In genomic region chr12:7990804-7991203, GRCm38 (mm10) we compare ENCODE assay signal across 9 mouse cellular contexts. TPM values are rescaled to one million over a fixed set of nuclear protein-coding genes. Genes with fewer than 3 reads are reported as not detected.
DNase-seq lines count a peak whose midpoint lies in the region; ATAC-seq and TF ChIP-seq lines count a peak whose summit lies in the region.
"Had no signal": no experiment of that assay in that cellular context is flagged by ENCODE, and none has a peak within 500 bp of the region (broad histone marks: within the 10 kb centered on the region; RNA-seq: fewer than 3 reads in every experiment).

No protein-coding gene starts in this region.

- no peaks in the 10 kb centered on the region for H3K27me3 ChIP-seq in midbrain, embryonic 11.5 days (ENCODE audit: control insufficient read depth, insufficient read depth, low read length)
- H3K27me3 ChIP-seq in midbrain, embryonic 16.5 days (ENCODE audit: control insufficient read depth, insufficient read depth, low read depth, low read length), result no peaks in the 10 kb centered on the region
- no peaks in the 10 kb centered on the region for H3K27me3 ChIP-seq in forebrain, embryonic 16.5 days (replicated peaks; ENCODE audit: control insufficient read depth, insufficient read depth, low read length)
- no peaks in the 10 kb centered on the region for H3K27me3 ChIP-seq in neural tube, embryonic 14.5 days (ENCODE audit: control insufficient read depth, insufficient read depth, low read length)

- DNase-seq in CD4-positive, CD25-positive, alpha-beta regulatory T cell, adult 2 months (ENCODE audit: low read depth, low spot score), result peak; percentile 64
- DNase-seq in midbrain, embryonic 11.5 days (ENCODE audit: low spot score, missing footprints), result peak; percentile 96
- peak; percentile 79 for DNase-seq in brain, adult 2 months (ENCODE audit: low read depth, low spot score)
- peak in 1 of 2 experiments; percentile 69 for DNase-seq in layer of hippocampus, adult 2 months (ENCODE audit: low spot score in 2 of 2)

- H3K27ac ChIP-seq in midbrain, embryonic 11.5 days (ENCODE audit: low read depth, low read length), result no peak overlapping the region
- H3K27ac ChIP-seq in midbrain, embryonic 16.5 days (ENCODE audit: low read length), result no peak overlapping the region
- H3K27ac ChIP-seq in forebrain, embryonic 16.5 days (ENCODE audit: low read length), result no peak overlapping the region
- H3K27ac ChIP-seq in layer of hippocampus, adult 2 months, result no peak overlapping the region
- H3K27ac ChIP-seq in neural tube, embryonic 14.5 days (ENCODE audit: low read depth, low read length), result no peak overlapping the region

- 16% methylated on average over 3 of the region's 3 CpGs for WGBS in midbrain, embryonic 11.5 days
- WGBS in midbrain, embryonic 16.5 days, result 11% methylated on average over 3 of the region's 3 CpGs
- WGBS in forebrain, embryonic 16.5 days, result 12% methylated on average over 3 of the region's 3 CpGs
- 8% methylated on average over 3 of the region's 3 CpGs for WGBS in neural tube, embryonic 14.5 days

- peak; percentile 92 for TF ChIP-seq CTCF in layer of hippocampus, adult 2 months (conservative IDR thresholded peaks at IDR 0.05)

- no peak overlapping the region for H3K4me2 ChIP-seq in midbrain, embryonic 11.5 days
- no peak overlapping the region for H3K4me2 ChIP-seq in midbrain, embryonic 16.5 days (ENCODE audit: low read length)
- no peak overlapping the region for H3K4me2 ChIP-seq in forebrain, embryonic 16.5 days (ENCODE audit: low read length)
- H3K4me2 ChIP-seq in neural tube, embryonic 14.5 days (ENCODE audit: low read depth, low read length), result no peak overlapping the region

- no peaks in the 10 kb centered on the region for H3K9me3 ChIP-seq in midbrain, embryonic 11.5 days (ENCODE audit: control insufficient read depth, low read length)
- no peaks in the 10 kb centered on the region for H3K9me3 ChIP-seq in midbrain, embryonic 16.5 days (replicated peaks; ENCODE audit: control insufficient read depth, low read length, poor library complexity, severe bottlenecking)
- no peaks in the 10 kb centered on the region for H3K9me3 ChIP-seq in forebrain, embryonic 16.5 days (ENCODE audit: control insufficient read depth, low read length)
- no peaks in the 10 kb centered on the region for H3K9me3 ChIP-seq in neural tube, embryonic 14.5 days (ENCODE audit: control insufficient read depth, low read length)

- H3K4me3 ChIP-seq in midbrain, embryonic 11.5 days (ENCODE audit: low read depth, low read length), result no peak overlapping the region
- no peak overlapping the region for H3K4me3 ChIP-seq in midbrain, embryonic 16.5 days (ENCODE audit: low read depth, low read length)
- no peak overlapping the region for H3K4me3 ChIP-seq in forebrain, embryonic 16.5 days (replicated peaks; ENCODE audit: low read length)
- no peak overlapping the region for H3K4me3 ChIP-seq in layer of hippocampus, adult 2 months
- H3K4me3 ChIP-seq in neural tube, embryonic 14.5 days (ENCODE audit: low read depth, low read length), result no peak overlapping the region
- H3K4me3 ChIP-seq: myocyte had no signal

- H3K9ac ChIP-seq in midbrain, embryonic 11.5 days (ENCODE audit: low read length), result no peak overlapping the region
- no peak overlapping the region for H3K9ac ChIP-seq in midbrain, embryonic 16.5 days (ENCODE audit: low read depth, low read length)
- H3K9ac ChIP-seq in forebrain, embryonic 16.5 days (replicated peaks; ENCODE audit: low read depth, low read length), result no peak overlapping the region
- no peak overlapping the region for H3K9ac ChIP-seq in neural tube, embryonic 14.5 days (replicated peaks; ENCODE audit: low read depth, low read length)

- no peaks in the 10 kb centered on the region for H3K36me3 ChIP-seq in midbrain, embryonic 11.5 days (ENCODE audit: control insufficient read depth, insufficient read depth, low read length)
- no peaks in the 10 kb centered on the region for H3K36me3 ChIP-seq in midbrain, embryonic 16.5 days (ENCODE audit: control insufficient read depth, insufficient read depth, low read length)
- H3K36me3 ChIP-seq in forebrain, embryonic 16.5 days (ENCODE audit: control insufficient read depth, insufficient read depth), result no peaks in the 10 kb centered on the region
- H3K36me3 ChIP-seq in neural tube, embryonic 14.5 days (ENCODE audit: control insufficient read depth, insufficient read depth, low read length), result no peaks in the 10 kb centered on the region

- H3K4me1 ChIP-seq in midbrain, embryonic 11.5 days (ENCODE audit: control insufficient read depth, insufficient read depth, low read length), result no peaks in the 10 kb centered on the region
- H3K4me1 ChIP-seq in midbrain, embryonic 16.5 days (ENCODE audit: control insufficient read depth, insufficient read depth, low read length), result no peaks in the 10 kb centered on the region
- no peaks in the 10 kb centered on the region for H3K4me1 ChIP-seq in forebrain, embryonic 16.5 days (replicated peaks; ENCODE audit: control insufficient read depth, insufficient read depth, low read length)
- H3K4me1 ChIP-seq in neural tube, embryonic 14.5 days (ENCODE audit: control insufficient read depth, insufficient read depth, low read length), result no peaks in the 10 kb centered on the region

- ATAC-seq in CD4-positive, CD25-positive, alpha-beta regulatory T cell, adult 4 months, result no peak
- ATAC-seq in midbrain, embryonic 11.5 days (ENCODE audit: low FRiP score), result peak; percentile 63; the same call in 1 of the 2 replicates
- ATAC-seq in midbrain, embryonic 16.5 days, result no peak
- ATAC-seq in forebrain, embryonic 16.5 days, result peak; percentile 31; the same call in 1 of the 2 replicates
- ATAC-seq in neural tube, embryonic 14.5 days (ENCODE audit: low read depth), result peak; percentile 61; the same call in 1 of the 2 replicates

RNA-seq across cellular contexts. Expression of gene Apob, which starts 13.4 kb away (rescaled TPM):
- polyA plus RNA-seq in CD4-positive, CD25-positive, alpha-beta regulatory T cell, adult 4 months (2017; shearing (Covaris generic)), result under 1 TPM in 1 of 2 experiments, not detected in 1; 0.12 TPM
- 0.04 and 0.07 TPM in 2 replicates for polyA plus RNA-seq in midbrain, embryonic 11.5 days (2014; fragmentation: Nextera tagmentation; extraction: Ambion mirVana)
- polyA plus RNA-seq in midbrain, embryonic 16.5 days (2015; fragmentation: Nextera tagmentation; extraction: Ambion mirVana), result not detected in 2 replicates
- polyA plus RNA-seq in forebrain, embryonic 16.5 days (2015; fragmentation: Nextera tagmentation; extraction: Ambion mirVana), result 0.03 and 0.07 TPM in 2 replicates
- under 1 TPM in 1 of 2 experiments, not detected in 1; 0.03 TPM for total RNA-seq in layer of hippocampus, adult 2 months (2021)
- 0.09 TPM in 2 replicates for polyA plus RNA-seq in neural tube, embryonic 14.5 days (2014; fragmentation: Nextera tagmentation; extraction: Ambion mirVana)

Comparison
In these comparisons a context has a peak if more than half of its experiments do, and no peak if none do; other contexts are left out.
1. ATAC-seq: peak in midbrain, embryonic 11.5 days (single experiment), forebrain, embryonic 16.5 days (single experiment) and neural tube, embryonic 14.5 days (single experiment); none in CD4-positive, CD25-positive, alpha-beta regulatory T cell, adult 4 months (single experiment) and midbrain, embryonic 16.5 days (single experiment).